Mouse (Mus musculus) hindbrain, embryonic 13.5 days (tissue): ENCODE data around the gene Nfkbid. TPM values are rescaled to one million over a fixed set of nuclear protein-coding genes. Genes with fewer than 3 reads are reported as not detected.

Experiments used
- ATAC-seq: fragments of 200-750 bp; cut with Nextera tagmentation; 2 replicates; pipeline ENCODE4 v1.8.0; 2017; ENCODE audit warnings: moderate TSS enrichment; ENCODE audit not compliant: low FRiP score
- H3K27ac ChIP-seq: fragments of 300-500 bp; sonication (generic); 2 replicates; pipeline ENCODE4 v1.5.1; 2015; ENCODE audit warnings: inconsistent platforms, mild to moderate bottlenecking, moderate library complexity
- H3K27me3 ChIP-seq: fragments of 300-500 bp; sonication (generic); 2 replicates; pipeline ENCODE4 v1.6.1; 2015; ENCODE audit warnings: mild to moderate bottlenecking, inconsistent platforms
- H3K36me3 ChIP-seq: fragments of 300-500 bp; sonication (generic); 2 replicates; pipeline ENCODE4 v1.6.1; 2015; ENCODE audit warnings: mild to moderate bottlenecking, inconsistent platforms
- H3K4me1 ChIP-seq: fragments of 300-500 bp; sonication (generic); replicated peaks from 2 replicates; pipeline ENCODE4 v1.6.1; 2015; ENCODE audit warnings: inconsistent platforms
- H3K4me2 ChIP-seq: fragments of 300-500 bp; sonication (generic); 2 replicates; pipeline ENCODE4 v1.6.1; 2015; ENCODE audit warnings: inconsistent platforms, mild to moderate bottlenecking, moderate library complexity
- H3K4me3 ChIP-seq: fragments of 300-500 bp; sonication (generic); 2 replicates; pipeline ENCODE4 v1.5.1; 2015; ENCODE audit warnings: mild to moderate bottlenecking, inconsistent platforms
- H3K9ac ChIP-seq: fragments of 300-500 bp; sonication (generic); 2 replicates; pipeline ENCODE4 v1.6.1; 2015; ENCODE audit warnings: mild to moderate bottlenecking, inconsistent platforms
- H3K9me3 ChIP-seq: fragments of 300-500 bp; sonication (generic); 2 replicates; pipeline ENCODE4 v1.6.1; 2016; ENCODE audit warnings: inconsistent platforms
- WGBS: fragments of 180-500 bp; shearing (Covaris S2); methylation state at CpG from one replicate; pipeline ENCODE4 v1.1.7; 2015; 5-methylcytosine and 5-hydroxymethylcytosine counted together
- polyA plus RNA-seq: library from polyadenylated mRNA; unstranded; fragments of >200 nt; fragmentation: Nextera tagmentation; extraction: Ambion mirVana; gene quantifications from 2 replicates; pipeline ENCODE4 v1.2.1, GENCODE M21; 2015

Gene Nfkbid
- polyA plus RNA-seq, 1 experiment from 2014 or later = 2.0 TPM

GRCm38 (mm10) chr7:30477415-30478381, 56.2 kb downstream of the Nfkbid start:
- Histone ChIP-seq H3K9ac (peak overlapping the region; percentile 60; the same call in 1 of the 2 replicates), H3K27me3 (peaks cover 23% of the 10 kb centered on the region), H3K27ac (0 out of 2 replicates have a peak overlapping the region, but pooled peaks have one; percentile 35), H3K9me3 (no peaks in the 10 kb centered on the region), H3K4me3 (peak overlapping the region; percentile 35), H3K4me2 (peak overlapping the region; percentile 58), H3K4me1 (peaks cover 10% of the 10 kb centered on the region), H3K36me3 (no peaks in the 10 kb centered on the region)
- peak; percentile 59; the same call in 1 of the 2 replicates for ATAC-seq
- WGBS = 8% methylated on average over 32 of the region's 32 CpGs

Other genes with a start within 250 kb of the Nfkbid start
- 4.5 and 8.0 TPM in 2 replicates for gene Cox7a1, start 237.6 kb upstream of the Nfkbid start, polyA plus RNA-seq
- 68.1 and 78.1 TPM in 2 replicates for gene Capns1, start 222.9 kb upstream of the Nfkbid start, polyA plus RNA-seq
- 174 and 175 TPM in 2 replicates for gene Polr2i, start 189.8 kb upstream of the Nfkbid start, polyA plus RNA-seq
- gene Tbcb, start 189.5 kb upstream of the Nfkbid start, polyA plus RNA-seq = 383 and 390 TPM in 2 replicates
- gene Ovol3, start 186.0 kb upstream of the Nfkbid start, polyA plus RNA-seq = not detected in 2 replicates
- gene Thap8, start 141.6 kb upstream of the Nfkbid start, polyA plus RNA-seq = 0.43 and 0.66 TPM in 2 replicates
- 3.1 and 4.3 TPM in 2 replicates for gene Wdr62, start 141.3 kb upstream of the Nfkbid start, polyA plus RNA-seq
- gene Clip3, start 130.0 kb upstream of the Nfkbid start, polyA plus RNA-seq = 84.2 and 90.1 TPM in 2 replicates
- 118 and 126 TPM in 2 replicates for gene Alkbh6, start 113.0 kb upstream of the Nfkbid start, polyA plus RNA-seq
- 13.1 and 16.8 TPM in 2 replicates for gene Syne4, start 106.9 kb upstream of the Nfkbid start, polyA plus RNA-seq
- 0.36 TPM in 1 of 2 replicates, not detected in the other for gene E130208F15Rik, start 100.0 kb upstream of the Nfkbid start, polyA plus RNA-seq
- 21.4 and 21.6 TPM in 2 replicates for gene Sdhaf1, start 97.8 kb upstream of the Nfkbid start, polyA plus RNA-seq
- 13.2 and 13.4 TPM in 2 replicates for gene Lrfn3, start 59.0 kb upstream of the Nfkbid start, polyA plus RNA-seq
- 29.8 and 38.1 TPM in 2 replicates for gene Tyrobp, start 8.0 kb upstream of the Nfkbid start, polyA plus RNA-seq
- gene Hcst, start 1.9 kb upstream of the Nfkbid start, polyA plus RNA-seq = 0.52 and 0.88 TPM in 2 replicates
- 583 and 599 TPM in 2 replicates for gene Aplp1, start 23.8 kb downstream of the Nfkbid start, polyA plus RNA-seq
- 6.6 and 10.0 TPM in 2 replicates for gene Kirrel2, start 36.0 kb downstream of the Nfkbid start, polyA plus RNA-seq
- gene Nphs1, start 36.6 kb downstream of the Nfkbid start, polyA plus RNA-seq = 0.94 and 1.8 TPM in 2 replicates
- not detected in 2 replicates for gene Prodh2, start 71.9 kb downstream of the Nfkbid start, polyA plus RNA-seq
- 103 and 111 TPM in 2 replicates for gene Arhgap33, start 113.3 kb downstream of the Nfkbid start, polyA plus RNA-seq
- gene Hspb6, start 130.4 kb downstream of the Nfkbid start, polyA plus RNA-seq = 7.8 and 7.9 TPM in 2 replicates
- gene Proser3, start 130.6 kb downstream of the Nfkbid start, polyA plus RNA-seq = 8.1 and 8.4 TPM in 2 replicates
- 51.7 and 57.9 TPM in 2 replicates for gene Lin37, start 138.1 kb downstream of the Nfkbid start, polyA plus RNA-seq
- gene U2af1l4, start 141.6 kb downstream of the Nfkbid start, polyA plus RNA-seq = 98.9 and 105 TPM in 2 replicates
- gene Gm49396, start 141.6 kb downstream of the Nfkbid start, polyA plus RNA-seq = 15.4 and 19.8 TPM in 2 replicates
- gene Psenen, start 141.9 kb downstream of the Nfkbid start, polyA plus RNA-seq = 134 and 139 TPM in 2 replicates
- 5.3 and 6.1 TPM in 2 replicates for gene Igflr1, start 143.7 kb downstream of the Nfkbid start, polyA plus RNA-seq
- gene Kmt2b, start 167.0 kb downstream of the Nfkbid start, polyA plus RNA-seq = 10.7 and 11.3 TPM in 2 replicates
- gene Zbtb32, start 177.2 kb downstream of the Nfkbid start, polyA plus RNA-seq = 0.21 and 0.25 TPM in 2 replicates
- gene Upk1a, start 191.1 kb downstream of the Nfkbid start, polyA plus RNA-seq = 0.49 and 0.63 TPM in 2 replicates
- gene Cox6b1, start 204.4 kb downstream of the Nfkbid start, polyA plus RNA-seq = 1,107 TPM in 2 replicates
- not detected in 2 replicates for gene Etv2, start 214.1 kb downstream of the Nfkbid start, polyA plus RNA-seq
- 137 and 140 TPM in 2 replicates for gene Rbm42, start 228.6 kb downstream of the Nfkbid start, polyA plus RNA-seq
- gene Haus5, start 243.3 kb downstream of the Nfkbid start, polyA plus RNA-seq = 23.2 and 27.1 TPM in 2 replicates
- not detected in 2 replicates for gene Pmis2, start 249.9 kb downstream of the Nfkbid start, polyA plus RNA-seq